Mouse (Mus musculus) myocyte (in vitro differentiated cells): ENCODE measurements at regions not wholly inside any gene's neighbourhood (a gene's known extent, or its start where the extent isn't known, plus 50 kb on each side); places are given as distances from the start of the nearest gene placed in this dataset.

Source experiments
- H3K27me3 ChIP-seq: one replicate; pipeline ENCODE4 v1.6.1; 2011; ENCODE audit not compliant: control insufficient read depth, insufficient read depth, insufficient read length
- H3K36me3 ChIP-seq: one replicate; pipeline ENCODE4 v1.6.1; 2011; ENCODE audit not compliant: control insufficient read depth, insufficient read depth
- H3K4me2 ChIP-seq: one replicate; pipeline ENCODE4 v1.6.1; 2011; ENCODE audit warnings: low read depth, control low read depth
- H3K4me3 ChIP-seq: one replicate; pipeline ENCODE4 v1.5.1; 2011; ENCODE audit warnings: mild to moderate bottlenecking, control low read depth, moderate library complexity
- H3K79me2 ChIP-seq: one replicate; pipeline ENCODE4 v1.6.1; 2011; ENCODE audit not compliant: control insufficient read depth, insufficient read depth
- H3ac ChIP-seq: one replicate; pipeline ENCODE4 v1.6.1; 2011; ENCODE audit not compliant: control insufficient read depth, insufficient read length
- CEBPB ChIP-seq: IDR thresholded peaks from 2 replicates; pipeline ENCODE4 v1.6.1; 2011; ENCODE audit warnings: mild to moderate bottlenecking, moderate library complexity; ENCODE audit not compliant: poor library complexity, insufficient read depth, severe bottlenecking
- E2F4 ChIP-seq: IDR thresholded peaks from one replicate; pipeline ENCODE4 v1.6.1; 2011; ENCODE audit warnings: mild to moderate bottlenecking, control low read depth, moderate library complexity; ENCODE audit not compliant: insufficient read depth
- MAX ChIP-seq: IDR thresholded peaks from one replicate; pipeline ENCODE4 v1.6.1; 2011; ENCODE audit warnings: low read depth, mild to moderate bottlenecking, control low read depth
- MYOD1 ChIP-seq, 3 experiments: IDR thresholded peaks; one replicate each; pipeline ENCODE4 v1.6.1; 2011; ENCODE audit warnings: control low read depth in 2 of 3, low read depth in 2 of 3, mild to moderate bottlenecking in 2 of 3, moderate library complexity in 1 of 3; ENCODE audit not compliant: insufficient read length in 2 of 3, control insufficient read depth in 1 of 3
- MYOG ChIP-seq, 3 experiments: IDR thresholded peaks; one replicate each; pipeline ENCODE4 v1.6.1; 2011; ENCODE audit warnings: control low read depth in 2 of 3, low read depth in 2 of 3, mild to moderate bottlenecking in 2 of 3; ENCODE audit not compliant: insufficient read length in 2 of 3, control insufficient read depth in 1 of 3, insufficient read depth in 1 of 3
- POLR2A ChIP-seq: IDR thresholded peaks from one replicate; pipeline ENCODE4 v1.6.1; 2011; ENCODE audit warnings: low read depth, mild to moderate bottlenecking, control low read depth, moderate library complexity; ENCODE audit not compliant: insufficient read length
- POLR2AphosphoS2 ChIP-seq: IDR thresholded peaks from one replicate; pipeline ENCODE4 v1.6.1; 2011; ENCODE audit warnings: low read depth, control low read depth; ENCODE audit not compliant: insufficient read length
- REST ChIP-seq: IDR thresholded peaks from one replicate; pipeline ENCODE4 v1.6.1; 2011; ENCODE audit warnings: mild to moderate bottlenecking, control low read depth, moderate library complexity; ENCODE audit not compliant: insufficient read depth, insufficient read length
- SRF ChIP-seq: IDR thresholded peaks from one replicate; pipeline ENCODE4 v1.6.1; 2011; ENCODE audit warnings: low read depth; ENCODE audit not compliant: control insufficient read depth, insufficient read length
- TCF12 ChIP-seq: IDR thresholded peaks from one replicate; pipeline ENCODE4 v1.6.1; 2011; ENCODE audit warnings: mild to moderate bottlenecking, control low read depth; ENCODE audit not compliant: poor library complexity, insufficient read depth, severe bottlenecking
- TCF3 ChIP-seq: IDR thresholded peaks from one replicate; pipeline ENCODE4 v1.6.1; 2011; ENCODE audit warnings: low read depth, control low read depth; ENCODE audit not compliant: insufficient read length
- USF1 ChIP-seq: IDR thresholded peaks from one replicate; pipeline ENCODE4 v1.6.1; 2011; ENCODE audit warnings: low read depth, mild to moderate bottlenecking, control low read depth, moderate library complexity

DNA sequence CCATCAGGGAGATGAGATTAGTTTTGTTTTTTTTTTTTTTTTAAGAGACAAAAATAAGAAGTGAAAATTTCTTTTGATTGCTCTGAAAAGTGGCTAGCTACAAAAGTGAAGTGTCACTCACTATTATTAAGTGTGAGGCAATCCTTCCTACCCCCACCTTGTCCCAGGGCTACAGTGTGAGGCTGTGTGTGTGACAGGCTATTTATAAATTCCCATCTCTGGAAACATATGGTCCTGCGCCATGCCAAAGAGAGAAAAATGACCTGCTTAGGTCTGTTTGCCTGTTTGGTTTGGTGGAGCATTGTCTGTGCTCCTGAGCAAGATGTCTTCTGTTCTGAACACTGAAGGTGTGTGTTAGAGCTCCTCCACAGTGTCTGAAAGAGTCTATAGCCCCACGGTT lies 199.4 kb upstream of the Lpp start:
- no peak overlapping the region for H3K4me3 ChIP-seq

DNA sequence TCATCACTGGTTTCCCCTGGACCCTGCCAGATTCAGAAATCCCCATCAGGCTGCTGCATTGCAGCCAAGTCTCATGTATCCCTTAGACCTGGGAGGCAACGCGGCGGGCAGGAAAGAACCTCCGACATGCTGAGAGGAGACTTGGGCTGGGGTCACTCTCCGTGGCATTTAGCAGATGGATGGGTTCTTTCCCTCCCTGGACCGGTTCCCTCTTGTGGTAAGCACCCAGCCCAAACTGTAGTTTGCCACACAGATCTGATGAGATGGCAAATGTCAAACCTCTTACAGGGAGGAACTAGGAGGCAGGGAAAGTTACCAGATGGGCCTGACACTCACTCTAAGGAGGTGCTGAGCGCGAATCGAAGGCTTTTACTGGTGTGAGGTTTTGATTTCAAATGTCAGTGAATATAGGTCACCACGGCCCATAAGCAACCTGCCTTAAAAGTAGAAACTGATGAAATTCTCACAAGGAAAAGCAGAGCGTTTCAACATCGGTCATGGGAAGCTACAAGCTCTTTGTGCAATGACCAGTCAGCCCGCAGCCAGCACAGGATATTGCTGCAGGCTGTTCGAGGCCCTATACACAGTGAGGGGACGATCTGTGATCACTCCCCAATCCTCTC lies 199.9 kb upstream of the Lpp start:
- TF ChIP-seq TCF3 (no peak), POLR2A (no peak), E2F4 (no peak), MYOD1 (IDR thresholded peaks at IDR 0.05; ENCODE audit: control insufficient read depth in 1 of 3, insufficient read length in 2 of 3, low read depth in 2 of 3) (no peak), REST (no peak), MAX (no peak), SRF (no peak), MYOG (IDR thresholded peaks at IDR 0.05; ENCODE audit: control insufficient read depth in 1 of 3, insufficient read depth in 1 of 3, insufficient read length in 2 of 3, low read depth in 2 of 3) (no peak), CEBPB (no peak), POLR2AphosphoS2 (no peak), TCF12 (no peak), USF1 (no peak)
- no peaks in the 10 kb centered on the region for H3K36me3 ChIP-seq
- no peak overlapping the region for H3K4me3 ChIP-seq
- H3K27me3 ChIP-seq: no peaks in the 10 kb centered on the region
- no peaks in the 10 kb centered on the region for H3K79me2 ChIP-seq
- H3K4me2 ChIP-seq: no peak overlapping the region
- H3ac ChIP-seq: no peak overlapping the region

More for the DNA sequence above, 199.4 kb upstream of the Lpp start:
- H3K4me2 ChIP-seq: no peak overlapping the region
- TF ChIP-seq POLR2A (no peak), CEBPB (no peak), SRF (no peak), TCF3 (no peak), POLR2AphosphoS2 (no peak), MYOD1 (IDR thresholded peaks at IDR 0.05; ENCODE audit: control insufficient read depth in 1 of 3, insufficient read length in 2 of 3, low read depth in 2 of 3) (no peak), MAX (no peak), USF1 (no peak), E2F4 (no peak), REST (no peak), TCF12 (no peak), MYOG (IDR thresholded peaks at IDR 0.05; ENCODE audit: control insufficient read depth in 1 of 3, insufficient read depth in 1 of 3, insufficient read length in 2 of 3, low read depth in 2 of 3) (no peak)
- H3K36me3 ChIP-seq: no peaks in the 10 kb centered on the region
- no peaks in the 10 kb centered on the region for H3K79me2 ChIP-seq
- no peaks in the 10 kb centered on the region for H3K27me3 ChIP-seq
- H3ac ChIP-seq: no peak overlapping the region

DNA sequence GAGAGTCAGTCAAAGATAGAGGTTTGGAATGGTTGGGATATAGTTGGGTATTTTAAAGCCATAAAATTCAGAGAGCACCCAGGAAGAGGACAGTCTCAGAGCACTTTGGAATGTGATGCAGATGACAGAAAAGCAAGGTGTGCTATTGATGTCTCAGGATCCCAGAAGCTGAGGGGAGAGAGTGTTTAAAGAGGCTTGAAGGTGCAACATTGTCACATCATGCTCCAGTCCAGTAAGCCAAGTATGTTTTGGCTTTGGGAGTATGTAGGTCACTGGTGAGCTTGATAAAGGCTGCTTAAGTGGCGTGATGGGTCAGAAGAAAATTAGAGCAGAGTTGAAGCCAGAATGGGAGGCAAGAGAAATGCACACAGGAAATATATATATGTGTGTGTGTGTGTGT lies 201.3 kb upstream of the Lpp start:
- no peak overlapping the region for H3ac ChIP-seq
- H3K36me3 ChIP-seq: no peaks in the 10 kb centered on the region
- H3K79me2 ChIP-seq: no peaks in the 10 kb centered on the region
- H3K4me3 ChIP-seq: no peak overlapping the region
- H3K27me3 ChIP-seq: no peaks in the 10 kb centered on the region
- no peak overlapping the region for H3K4me2 ChIP-seq
- TF ChIP-seq REST (no peak), TCF12 (no peak), MAX (no peak), MYOD1 (IDR thresholded peaks at IDR 0.05; ENCODE audit: control insufficient read depth in 1 of 3, insufficient read length in 2 of 3, low read depth in 2 of 3) (no peak), MYOG (IDR thresholded peaks at IDR 0.05; ENCODE audit: control insufficient read depth in 1 of 3, insufficient read depth in 1 of 3, insufficient read length in 2 of 3, low read depth in 2 of 3) (no peak), SRF (no peak), CEBPB (no peak), USF1 (no peak), POLR2A (no peak), TCF3 (no peak), POLR2AphosphoS2 (no peak), E2F4 (no peak)

DNA sequence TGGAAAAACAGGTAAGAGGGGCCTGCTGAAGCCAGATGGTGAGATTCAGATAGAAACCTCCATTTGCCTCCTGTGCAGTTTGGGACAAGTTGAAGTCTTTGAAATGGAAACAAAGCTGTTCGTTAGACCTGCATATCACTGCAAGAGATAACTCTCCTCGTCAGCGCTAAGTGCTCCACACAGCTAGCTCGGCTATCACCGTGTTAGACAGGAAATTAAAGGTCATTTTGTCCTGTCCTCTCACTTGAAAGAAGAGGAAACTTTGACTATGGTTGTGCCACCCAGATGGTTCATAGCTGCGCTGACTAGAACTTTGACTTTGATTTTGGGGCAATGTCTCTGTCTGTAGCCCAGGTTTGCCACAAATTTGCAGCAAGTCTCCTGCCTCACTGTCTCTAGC lies 198.5 kb upstream of the Bcl6 start:
- H3K27me3 ChIP-seq: no peaks in the 10 kb centered on the region
- TF ChIP-seq USF1 (no peak), MAX (no peak), MYOG (IDR thresholded peaks at IDR 0.05; ENCODE audit: control insufficient read depth in 1 of 3, insufficient read depth in 1 of 3, insufficient read length in 2 of 3, low read depth in 2 of 3) (no peak), SRF (no peak), REST (no peak), POLR2A (no peak), E2F4 (no peak), CEBPB (no peak), TCF3 (no peak), MYOD1 (IDR thresholded peaks at IDR 0.05; ENCODE audit: control insufficient read depth in 1 of 3, insufficient read length in 2 of 3, low read depth in 2 of 3) (no peak), TCF12 (no peak), POLR2AphosphoS2 (no peak)
- no peak overlapping the region for H3K4me2 ChIP-seq
- H3K4me3 ChIP-seq: no peak overlapping the region
- no peak overlapping the region for H3ac ChIP-seq
- no peaks in the 10 kb centered on the region for H3K79me2 ChIP-seq
- no peaks in the 10 kb centered on the region for H3K36me3 ChIP-seq
